Mouse (Mus musculus) lung, embryonic 14.5 days (tissue): ENCODE measurements at regions not wholly inside any gene's neighbourhood (a gene's known extent, or its start where the extent isn't known, plus 50 kb on each side); places are given as distances from the start of the nearest gene placed in this dataset.

Experiments used
- ATAC-seq: fragments of 200-750 bp; cut with Nextera tagmentation; 2 replicates; pipeline ENCODE4 v1.8.0; 2017; ENCODE audit warnings: mild to moderate bottlenecking, moderate TSS enrichment, moderate library complexity; ENCODE audit not compliant: insufficient read depth
- DNase-seq: peaks from one replicate; pipeline ENCODE4 v3.0.0-alpha.2; 2015
- H3K27ac ChIP-seq: fragments of 300-500 bp; sonication (generic); 2 replicates; pipeline ENCODE4 v1.5.1; 2014; ENCODE audit warnings: low read depth, mild to moderate bottlenecking, moderate library complexity
- H3K27me3 ChIP-seq: fragments of 300-500 bp; sonication (generic); 2 replicates; pipeline ENCODE4 v1.6.1; 2014; ENCODE audit warnings: low read length, control low read depth; ENCODE audit not compliant: insufficient read depth
- H3K36me3 ChIP-seq: fragments of 300-500 bp; sonication (generic); 2 replicates; pipeline ENCODE4 v1.6.1; 2014; ENCODE audit warnings: control low read depth; ENCODE audit not compliant: insufficient read depth
- H3K4me1 ChIP-seq: fragments of 300-500 bp; sonication (generic); 2 replicates; pipeline ENCODE4 v1.6.1; 2014; ENCODE audit warnings: antibody characterized with exemption, control low read depth; ENCODE audit not compliant: insufficient read depth
- H3K4me2 ChIP-seq: fragments of 300-500 bp; sonication (generic); 2 replicates; pipeline ENCODE4 v1.6.1; 2014; ENCODE audit warnings: mild to moderate bottlenecking
- H3K4me3 ChIP-seq: fragments of 300-500 bp; sonication (generic); 2 replicates; pipeline ENCODE4 v1.5.1; 2014; ENCODE audit warnings: low read depth, low read length
- H3K9ac ChIP-seq: fragments of 300-500 bp; sonication (generic); 2 replicates; pipeline ENCODE4 v1.6.1; 2014
- H3K9me3 ChIP-seq: fragments of 300-500 bp; sonication (generic); 2 replicates; pipeline ENCODE4 v1.6.1; 2016; ENCODE audit warnings: low read depth, low read length, control low read depth
- CTCF ChIP-seq: IDR thresholded peaks from 2 replicates; pipeline ENCODE4 v1.5.1; 2016; ENCODE audit warnings: antibody characterized with exemption, low read depth
- WGBS: fragments of 180-500 bp; shearing (Covaris S2); extraction: QIAGEN DNeasy Blood & Tissue Kit; methylation state at CpG from one replicate; pipeline ENCODE4 v1.1.7; 2014; 5-methylcytosine and 5-hydroxymethylcytosine counted together

GRCm38 (mm10) chr9:47374086-47374485 lies 155.9 kb upstream of the Cadm1 start:
- Histone ChIP-seq H3K36me3 (no peaks in the 10 kb centered on the region), H3K4me3 (no peak overlapping the region), H3K4me2 (no peak overlapping the region), H3K9ac (no peak overlapping the region), H3K4me1 (no peaks in the 10 kb centered on the region), H3K27ac (no peak overlapping the region), H3K27me3 (0 out of 2 replicates have a peak, but pooled peaks cover 1% of the 10 kb centered on the region), H3K9me3 (no peaks in the 10 kb centered on the region)
- WGBS = 92% methylated on average over 7 of the region's 7 CpGs
- DNase-seq (no peak), ATAC-seq (no peak)
- no peak for TF ChIP-seq CTCF

GRCm38 (mm10) chr9:47376645-47377044 lies 153.3 kb upstream of the Cadm1 start:
- no peak overlapping the region for H3K9ac ChIP-seq
- WGBS = 39% methylated on average over 1 of the region's 1 CpGs
- no peak for TF ChIP-seq CTCF
- DNase-seq = no peak
- no peaks in the 10 kb centered on the region for H3K9me3 ChIP-seq
- ATAC-seq = no peak
- H3K4me2 ChIP-seq = no peak overlapping the region
- no peak overlapping the region for H3K4me3 ChIP-seq
- no peaks in the 10 kb centered on the region for H3K27me3 ChIP-seq
- H3K27ac ChIP-seq = no peak overlapping the region
- no peaks in the 10 kb centered on the region for H3K4me1 ChIP-seq
- H3K36me3 ChIP-seq = no peaks in the 10 kb centered on the region

- ATAC-seq = no peak
- TF ChIP-seq CTCF = no peak
- H3K9ac ChIP-seq = no peak overlapping the region
- 76% methylated on average over 5 of the region's 5 CpGs for WGBS
- no peaks in the 10 kb centered on the region for H3K4me1 ChIP-seq
- H3K36me3 ChIP-seq = no peaks in the 10 kb centered on the region
- H3K4me2 ChIP-seq = no peak overlapping the region
- H3K27ac ChIP-seq = no peak overlapping the region
- no peak for DNase-seq
- no peak overlapping the region for H3K4me3 ChIP-seq
- H3K9me3 ChIP-seq = no peaks in the 10 kb centered on the region
- H3K27me3 ChIP-seq = no peaks in the 10 kb centered on the region
Measured at GRCm38 (mm10) chr9:47378541-47378940, 151.4 kb upstream of the Cadm1 start.

GRCm38 (mm10) chr9:47380361-47380760 lies 149.6 kb upstream of the Cadm1 start:
- H3K27me3 ChIP-seq = no peaks in the 10 kb centered on the region
- H3K4me1 ChIP-seq = no peaks in the 10 kb centered on the region
- H3K4me2 ChIP-seq = no peak overlapping the region
- no peaks in the 10 kb centered on the region for H3K36me3 ChIP-seq
- H3K9me3 ChIP-seq = no peaks in the 10 kb centered on the region
- H3K27ac ChIP-seq = no peak overlapping the region
- H3K9ac ChIP-seq = no peak overlapping the region
- no peak for TF ChIP-seq CTCF
- ATAC-seq (no peak), DNase-seq (no peak)
- H3K4me3 ChIP-seq = no peak overlapping the region
- 45% methylated on average over 7 of the region's 7 CpGs for WGBS

- Histone ChIP-seq H3K4me1 (no peaks in the 10 kb centered on the region), H3K9me3 (no peaks in the 10 kb centered on the region), H3K27ac (no peak overlapping the region), H3K4me2 (no peak overlapping the region), H3K27me3 (0 out of 2 replicates have a peak, but pooled peaks cover 2% of the 10 kb centered on the region), H3K9ac (no peak overlapping the region), H3K4me3 (no peak overlapping the region), H3K36me3 (no peaks in the 10 kb centered on the region)
- no peak for TF ChIP-seq CTCF
- peak; percentile 43 for DNase-seq
- 46% methylated on average over 4 of the region's 4 CpGs for WGBS
- no peak for ATAC-seq
Measured at GRCm38 (mm10) chr9:47384185-47384854, 145.7 kb upstream of the Cadm1 start.

GRCm38 (mm10) chr9:47386646-47387045 lies 143.3 kb upstream of the Cadm1 start:
- TF ChIP-seq CTCF = no peak
- H3K9ac ChIP-seq = no peak overlapping the region
- 0 out of 2 replicates have a peak, but pooled peaks cover 2% of the 10 kb centered on the region for H3K27me3 ChIP-seq

GRCm38 (mm10) chr9:47387221-47387620 lies 142.8 kb upstream of the Cadm1 start:
- no peak for ATAC-seq
- no peaks in the 10 kb centered on the region for H3K9me3 ChIP-seq
- no peaks in the 10 kb centered on the region for H3K36me3 ChIP-seq
- no peak for DNase-seq
- no peak overlapping the region for H3K9ac ChIP-seq
- H3K27me3 ChIP-seq = 0 out of 2 replicates have a peak, but pooled peaks cover 2% of the 10 kb centered on the region
- no peak overlapping the region for H3K27ac ChIP-seq
- no peak for TF ChIP-seq CTCF
- WGBS = 19% methylated on average over 4 of the region's 4 CpGs
- no peak overlapping the region for H3K4me3 ChIP-seq
- H3K4me2 ChIP-seq = no peak overlapping the region
- no peaks in the 10 kb centered on the region for H3K4me1 ChIP-seq

More at GRCm38 (mm10) chr9:47386646-47387045, 143.3 kb upstream of the Cadm1 start:
- ATAC-seq (no peak), DNase-seq (no peak)
- 65% methylated on average over 11 of the region's 11 CpGs for WGBS
- no peaks in the 10 kb centered on the region for H3K9me3 ChIP-seq
- H3K27ac ChIP-seq = no peak overlapping the region
- H3K4me3 ChIP-seq = no peak overlapping the region
- no peaks in the 10 kb centered on the region for H3K4me1 ChIP-seq
- no peaks in the 10 kb centered on the region for H3K36me3 ChIP-seq
- no peak overlapping the region for H3K4me2 ChIP-seq
